Mouse (Mus musculus): ENCODE measurements around the gene Commd1. TPM values are rescaled to one million over a fixed set of nuclear protein-coding genes. Genes with fewer than 3 reads are reported as not detected.

Commd1 gene
- total RNA-seq, 2 experiments from 2014 or later = 179 to 180 TPM

GRCm38 (mm10) chr11:22897642-22898041 lies 84.5 kb downstream of the Commd1 start:
- no peak for DNase-seq
- intact Hi-C loops (cut with DNase I) = no loop called here

- intact Hi-C loops (cut with DNase I) = no loop called here
- no peak for DNase-seq
Observed at GRCm38 (mm10) chr11:22897127-22897526, 85.1 kb downstream of the Commd1 start.

- intact Hi-C loops (cut with DNase I) = no loop called here
- DNase-seq = no peak
Observed at GRCm38 (mm10) chr11:22893075-22893474, 89.1 kb downstream of the Commd1 start.

GRCm38 (mm10) chr11:22892466-22892865 lies 89.7 kb downstream of the Commd1 start:
- intact Hi-C loops (cut with DNase I) = no loop called here
- no peak for DNase-seq

- intact Hi-C loops (cut with DNase I) = no loop called here
- DNase-seq = no peak
Observed at GRCm38 (mm10) chr11:22891876-22892275, 90.3 kb downstream of the Commd1 start.

- intact Hi-C loops (cut with DNase I) = no loop called here
Observed at GRCm38 (mm10) chr11:22891242-22891641, 90.9 kb downstream of the Commd1 start.

GRCm38 (mm10) chr11:22889224-22889623 lies 93.0 kb downstream of the Commd1 start:
- intact Hi-C loops (cut with DNase I) = no loop called here
- no peak for DNase-seq

More at GRCm38 (mm10) chr11:22891242-22891641, 90.9 kb downstream of the Commd1 start:
- DNase-seq = no peak

GRCm38 (mm10) chr11:22886991-22887390 lies 95.2 kb downstream of the Commd1 start:
- DNase-seq = peak; percentile 10 to 17
- intact Hi-C loops (cut with DNase I) = no loop called here

- intact Hi-C loops (cut with DNase I) = no loop called here
Observed at GRCm38 (mm10) chr11:22885350-22885749, 96.8 kb downstream of the Commd1 start.

GRCm38 (mm10) chr11:22883676-22884075 lies 98.5 kb downstream of the Commd1 start:
- DNase-seq = no peak
- intact Hi-C loops (cut with DNase I) = no loop called here

More at GRCm38 (mm10) chr11:22885350-22885749, 96.8 kb downstream of the Commd1 start:
- DNase-seq = no peak

- no peak for DNase-seq
- intact Hi-C loops (cut with DNase I) = no loop called here
Observed at GRCm38 (mm10) chr11:22882926-22883325, 99.3 kb downstream of the Commd1 start.

- intact Hi-C loops (cut with DNase I) = no loop called here
- DNase-seq = no peak
Observed at GRCm38 (mm10) chr11:22880383-22881172, 101.6 kb downstream of the Commd1 start.

- intact Hi-C loops (cut with DNase I) = no loop called here
- DNase-seq = no peak
Observed at GRCm38 (mm10) chr11:22879645-22880044, 102.5 kb downstream of the Commd1 start.

- DNase-seq = no peak
- intact Hi-C loops (cut with DNase I) = no loop called here
Observed at GRCm38 (mm10) chr11:22876680-22877330, 105.4 kb downstream of the Commd1 start.

GRCm38 (mm10) chr11:22875279-22875678 lies 106.9 kb downstream of the Commd1 start:
- intact Hi-C loops (cut with DNase I) = no loop called here
- DNase-seq = no peak

- DNase-seq = no peak
- intact Hi-C loops (cut with DNase I) = no loop called here
Observed at GRCm38 (mm10) chr11:22874747-22875146, 107.4 kb downstream of the Commd1 start.

GRCm38 (mm10) chr11:22873383-22873782 lies 108.8 kb downstream of the Commd1 start:
- intact Hi-C loops (cut with DNase I) = no loop called here
- peak; percentile 40 to 50 for DNase-seq

GRCm38 (mm10) chr11:22872307-22872680 lies 109.9 kb downstream of the Commd1 start:
- DNase-seq = no peak

GRCm38 (mm10) chr11:22871628-22872306 lies 110.4 kb downstream of the Commd1 start:
- DNase-seq = peak; percentile 42 to 46
- intact Hi-C loops (cut with DNase I) = no loop called here

More at GRCm38 (mm10) chr11:22872307-22872680, 109.9 kb downstream of the Commd1 start:
- intact Hi-C loops (cut with DNase I) = no loop called here

- intact Hi-C loops (cut with DNase I) = no loop called here
- no peak for DNase-seq
Observed at GRCm38 (mm10) chr11:22868582-22868981, 113.6 kb downstream of the Commd1 start.

- DNase-seq = no peak
- intact Hi-C loops (cut with DNase I) = no loop called here
Observed at GRCm38 (mm10) chr11:22867691-22868090, 114.5 kb downstream of the Commd1 start.

All from heart, postnatal 10 days (tissue).